Mouse (Mus musculus): Measurements from ENCODE around the gene Hoxa3.

Gene Hoxa3

GRCm38 (mm10) chr6:52168191-52169055 lies 44.7 kb downstream of the Hoxa3 start:
- no peak for DNase-seq (ENCODE audit: low spot score in 2 of 2)

GRCm38 (mm10) chr6:52167736-52168161 lies 45.4 kb downstream of the Hoxa3 start:
- no peak for DNase-seq (ENCODE audit: low spot score in 2 of 2)

GRCm38 (mm10) chr6:52167176-52167575 lies 46.0 kb downstream of the Hoxa3 start:
- no peak for DNase-seq (ENCODE audit: low spot score in 2 of 2)

DNA sequence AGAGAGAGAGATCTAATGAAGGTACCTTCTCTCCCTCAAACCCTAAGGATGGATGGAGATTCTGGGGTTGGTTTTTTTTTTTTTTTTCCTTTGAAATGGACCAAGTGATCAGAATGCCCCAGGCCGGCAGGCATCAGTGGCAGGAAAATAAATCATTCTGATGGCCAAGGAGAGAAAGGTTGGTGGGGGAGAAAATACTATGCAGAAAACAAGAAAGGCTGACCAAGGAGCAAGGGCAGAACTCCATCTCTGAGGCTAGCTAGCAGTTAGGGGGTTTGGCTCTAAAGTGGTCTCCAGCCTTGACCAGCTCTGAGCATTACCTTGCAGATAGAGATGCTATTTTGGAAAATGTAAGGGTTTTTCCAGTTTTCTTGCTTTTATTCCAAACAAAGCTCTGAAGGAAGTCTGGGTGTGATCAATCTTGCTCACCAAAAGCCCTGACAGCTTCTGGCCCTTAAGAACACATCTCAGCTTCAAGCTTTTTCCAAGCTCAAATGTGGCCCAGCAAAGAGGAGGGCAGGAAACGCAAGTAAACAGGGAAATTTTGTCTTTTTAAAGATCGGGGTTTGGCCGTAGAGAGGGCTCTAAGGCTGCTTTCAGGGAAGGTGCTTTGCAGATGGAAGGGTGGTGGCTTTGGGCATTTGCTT lies 46.6 kb downstream of the Hoxa3 start:
- no peak for DNase-seq (ENCODE audit: low spot score in 2 of 2)

- no peak for DNase-seq (ENCODE audit: low spot score in 2 of 2)
These were observed 47.4 kb downstream of the Hoxa3 start for GRCm38 (mm10) chr6:52165441-52166370.

DNA sequence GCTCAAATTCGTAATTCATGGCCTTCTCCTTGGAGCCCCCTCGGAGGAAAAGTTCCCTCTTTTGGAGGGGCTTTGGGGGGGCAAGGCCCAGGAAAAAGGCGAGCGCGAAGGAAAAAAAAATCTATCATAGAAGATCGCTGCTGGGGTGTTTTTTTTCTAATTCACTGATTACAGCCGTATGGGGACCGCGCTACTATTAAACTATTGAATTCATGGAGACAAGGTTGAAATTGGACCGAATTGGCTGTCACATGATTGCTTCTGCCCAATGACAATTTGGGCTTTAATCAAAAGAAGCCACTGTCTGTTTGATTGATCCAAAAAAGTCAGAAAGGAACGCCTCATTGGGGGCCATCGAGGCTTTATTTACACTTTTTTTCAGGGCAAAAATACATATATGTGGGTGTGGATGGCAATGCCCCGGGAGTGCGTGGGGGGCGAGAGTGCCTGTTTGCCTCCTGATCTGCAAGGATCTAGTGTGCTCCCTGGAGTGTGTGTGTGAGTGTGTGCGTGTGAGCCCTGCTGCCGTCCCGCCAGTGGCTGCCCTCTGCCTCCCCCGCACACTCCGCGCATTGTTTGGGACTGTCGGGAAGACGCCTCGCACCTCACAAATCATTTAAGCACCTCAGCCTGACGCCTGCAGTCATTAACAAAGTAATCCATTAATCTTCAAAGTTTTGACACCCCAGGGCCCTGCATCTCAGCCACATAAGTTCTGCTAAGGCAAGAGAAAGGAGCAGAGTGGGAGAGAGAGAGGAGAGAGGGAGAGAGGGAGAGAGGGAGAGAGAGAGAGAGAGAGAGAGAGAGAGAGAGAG lies 48.3 kb downstream of the Hoxa3 start, which contains the start of gene Hoxa2:
Gene Hoxa2 (minus strand): TSS at position 206 of the 815 bp plus-strand sequence.
- DNase-seq (ENCODE audit: low spot score in 2 of 2): no peak

- DNase-seq (ENCODE audit: low spot score in 2 of 2): no peak
These were observed 49.0 kb downstream of the Hoxa3 start for GRCm38 (mm10) chr6:52164051-52164625.

DNA sequence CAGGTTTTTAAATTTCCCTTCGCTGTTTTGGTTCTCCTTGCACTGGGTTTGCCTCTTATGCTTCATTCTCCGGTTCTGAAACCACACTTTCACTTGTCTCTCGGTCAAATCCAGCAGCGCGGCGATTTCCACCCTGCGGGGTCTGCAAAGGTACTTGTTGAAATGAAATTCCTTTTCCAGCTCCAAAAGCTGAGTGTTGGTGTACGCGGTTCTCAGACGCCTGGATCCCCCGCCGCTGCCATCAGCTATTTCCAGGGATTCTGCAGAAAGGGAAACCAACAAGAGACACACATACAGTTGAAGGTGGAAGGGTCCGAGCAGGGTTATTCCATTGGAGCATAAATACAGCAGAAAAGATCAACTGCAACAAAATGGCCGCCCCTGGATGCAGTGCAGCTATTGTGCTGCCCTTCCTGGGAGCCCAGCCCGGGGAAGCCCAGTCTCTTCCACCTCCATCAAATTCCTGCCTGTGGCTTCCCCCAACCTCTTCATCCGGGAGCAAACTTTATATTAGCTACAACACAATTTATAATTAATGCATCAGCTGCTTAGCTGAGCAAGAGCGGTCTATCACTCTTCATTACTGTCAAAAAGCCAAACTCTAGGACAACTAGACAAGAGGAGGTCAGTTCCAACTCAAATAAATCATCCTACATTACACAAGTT lies 49.6 kb downstream of the Hoxa3 start:
- DNase-seq (ENCODE audit: low spot score in 2 of 2): no peak

DNA sequence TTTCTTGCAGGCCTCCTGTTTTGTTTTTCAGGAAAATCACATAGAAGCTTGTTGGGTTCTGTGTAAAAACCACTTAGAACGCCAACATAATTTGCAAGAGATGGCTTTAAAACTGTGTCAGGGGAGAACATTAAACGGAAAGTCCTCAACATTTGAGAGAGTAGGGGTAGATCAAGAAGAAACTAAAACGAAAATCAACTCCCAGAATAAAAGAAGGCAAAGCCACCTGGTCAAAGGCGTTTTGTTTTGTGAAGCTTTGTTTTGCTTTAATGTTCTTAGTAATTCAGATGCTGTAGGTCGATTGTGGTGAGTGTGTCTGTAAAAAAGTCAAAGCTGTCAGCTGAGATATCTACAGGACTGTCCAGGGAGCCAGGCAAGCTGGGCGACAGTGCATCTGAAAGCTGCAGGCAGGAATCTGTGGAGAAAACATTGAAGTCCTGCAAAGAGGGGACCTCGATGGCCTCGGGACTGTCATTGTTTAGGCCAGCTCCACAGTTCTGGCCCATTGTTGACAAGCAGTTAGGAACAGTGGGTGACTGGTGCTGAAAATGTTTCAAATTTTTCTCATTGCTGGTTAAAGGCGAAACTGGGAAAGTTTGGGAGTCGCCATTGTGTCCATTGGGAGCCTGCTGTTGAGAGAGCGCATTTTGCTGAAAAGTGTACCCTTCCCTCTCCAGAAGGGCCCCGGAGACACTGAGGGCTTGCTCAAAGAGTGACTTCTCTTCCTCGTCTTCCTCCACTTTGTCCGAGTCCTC lies 50.3 kb downstream of the Hoxa3 start:
- no peak for DNase-seq (ENCODE audit: low spot score in 2 of 2)

- no peak for DNase-seq (ENCODE audit: low spot score in 2 of 2)
These were observed 51.1 kb downstream of the Hoxa3 start for GRCm38 (mm10) chr6:52162093-52162380.

- DNase-seq (ENCODE audit: low spot score in 2 of 2): no peak
These were observed 51.6 kb downstream of the Hoxa3 start for GRCm38 (mm10) chr6:52161336-52162092.

GRCm38 (mm10) chr6:52160511-52161335 lies 52.4 kb downstream of the Hoxa3 start:
- no peak for DNase-seq (ENCODE audit: low spot score in 2 of 2)

DNA sequence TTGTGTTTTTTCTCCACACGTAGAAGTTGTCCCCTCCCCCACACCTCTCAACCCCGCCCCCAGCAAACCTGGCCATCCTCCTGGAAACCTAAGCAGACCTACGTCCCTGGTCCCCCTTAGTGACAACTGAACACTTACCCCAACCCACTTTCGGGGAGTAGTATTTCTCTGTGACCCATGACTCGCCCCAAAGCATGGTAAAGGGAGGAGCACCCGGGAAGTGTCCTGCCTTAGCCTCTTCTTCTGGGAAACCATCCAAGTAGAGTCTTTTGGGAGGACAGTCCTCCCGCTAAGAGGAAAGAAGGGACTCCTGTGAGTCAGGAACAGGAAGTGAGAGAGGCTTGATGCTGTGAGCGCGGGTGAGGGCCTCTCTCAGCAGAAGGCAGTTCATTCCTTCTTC lies 53.2 kb downstream of the Hoxa3 start:
- DNase-seq (ENCODE audit: low spot score in 2 of 2): peak in 1 of 2 experiments; percentile 32

DNA sequence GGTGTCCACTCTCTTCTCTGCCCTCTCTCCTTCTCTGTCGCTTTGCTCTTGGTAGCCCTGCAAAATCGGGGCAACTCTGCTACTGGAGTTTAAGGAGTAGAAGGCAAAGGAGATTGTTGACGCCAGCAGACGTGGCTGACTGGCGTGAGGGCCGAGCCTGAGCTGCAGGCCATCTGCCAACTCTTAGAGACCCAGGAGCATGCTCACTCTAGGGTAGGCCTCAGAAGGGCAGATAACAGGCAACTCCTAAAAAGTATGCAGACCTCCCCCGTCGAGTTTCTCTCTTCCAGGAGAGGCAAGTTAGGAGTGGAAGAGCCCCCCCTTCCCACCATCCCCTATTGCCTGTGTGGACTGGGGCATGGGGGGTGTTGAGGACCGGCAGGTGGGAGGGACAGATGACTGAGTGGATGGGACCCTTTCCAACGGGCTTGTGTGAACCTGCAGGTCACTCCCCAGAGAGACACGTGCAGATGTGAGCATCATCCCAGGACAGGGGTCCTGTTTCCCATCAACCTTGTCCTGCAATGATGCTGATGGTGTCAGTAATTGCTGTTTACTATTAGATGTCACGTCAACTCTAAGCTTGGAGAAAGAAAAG lies 53.9 kb downstream of the Hoxa3 start:
- DNase-seq (ENCODE audit: low spot score in 2 of 2): no peak

GRCm38 (mm10) chr6:52158276-52159051 lies 54.7 kb downstream of the Hoxa3 start, which contains the start of gene Hoxa1:
TSS of gene Hoxa1 (minus strand) at chr6:52158317.
- DNase-seq (ENCODE audit: low spot score in 2 of 2): peak; percentile 63 to 77

- no peak for DNase-seq (ENCODE audit: low spot score in 2 of 2)
These were observed 55.5 kb downstream of the Hoxa3 start for GRCm38 (mm10) chr6:52157466-52158275.
